Mouse (Mus musculus) thymus, postnatal 14 days (tissue): Measurements from ENCODE around the gene Nme6.

Experiments used
- DNase-seq: peaks from one replicate; pipeline ENCODE4 v3.0.0; 2021

Gene Nme6

GRCm38 (mm10) chr9:109874797-109875691 is 42.5 kb downstream of the Nme6 start, which contains the start of gene Cdc25a:
Cdc25a (plus strand) TSS chr9:109875579.
- DNase-seq = peak; percentile 97

DNA sequence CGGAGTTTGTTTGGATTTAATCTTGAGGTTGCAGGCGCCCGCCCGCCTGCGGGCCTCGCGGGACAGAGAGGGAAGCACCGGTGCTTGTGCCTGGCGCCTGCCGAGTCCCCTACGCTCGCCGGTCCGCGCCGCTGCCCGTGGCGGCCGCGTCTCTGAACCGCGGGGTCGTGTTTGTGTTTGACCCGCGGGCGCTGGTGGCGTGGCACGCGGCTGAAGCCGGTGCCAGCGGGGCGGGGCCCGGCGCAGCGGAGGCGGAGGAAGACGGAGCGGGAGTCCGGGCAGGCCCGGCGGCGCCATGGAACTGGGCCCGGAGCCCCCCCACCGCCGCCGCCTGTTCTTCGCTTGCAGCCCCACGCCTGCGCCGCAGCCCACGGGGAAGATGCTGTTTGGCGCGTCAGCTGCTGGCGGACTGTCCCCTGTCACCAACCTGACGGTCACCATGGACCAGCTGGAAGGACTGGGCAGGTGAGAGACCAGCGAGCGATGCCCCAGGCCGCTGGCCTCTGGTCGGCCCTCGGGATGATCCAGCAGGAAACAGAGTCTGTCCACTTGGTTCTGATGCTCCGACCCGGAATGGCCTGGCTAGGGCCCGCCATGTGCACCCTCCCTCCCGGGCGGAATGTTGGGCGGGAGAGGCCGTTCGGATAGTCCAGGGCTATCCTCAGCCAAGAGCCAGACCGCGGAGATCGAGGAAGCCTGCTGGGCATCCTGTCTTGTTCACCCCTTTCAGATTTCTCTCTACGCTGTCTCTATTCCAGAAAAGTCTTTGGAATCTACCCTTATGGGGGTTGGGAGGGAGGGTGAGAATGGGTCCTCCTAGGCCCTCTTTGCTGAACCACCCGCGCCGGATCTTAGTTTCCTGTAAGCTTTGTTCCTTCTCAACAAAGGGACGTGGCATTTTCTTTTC is 43.4 kb downstream of the Nme6 start:
- DNase-seq = peak; percentile 71

GRCm38 (mm10) chr9:109876756-109877155 is 44.2 kb downstream of the Nme6 start:
- DNase-seq = no peak

DNA sequence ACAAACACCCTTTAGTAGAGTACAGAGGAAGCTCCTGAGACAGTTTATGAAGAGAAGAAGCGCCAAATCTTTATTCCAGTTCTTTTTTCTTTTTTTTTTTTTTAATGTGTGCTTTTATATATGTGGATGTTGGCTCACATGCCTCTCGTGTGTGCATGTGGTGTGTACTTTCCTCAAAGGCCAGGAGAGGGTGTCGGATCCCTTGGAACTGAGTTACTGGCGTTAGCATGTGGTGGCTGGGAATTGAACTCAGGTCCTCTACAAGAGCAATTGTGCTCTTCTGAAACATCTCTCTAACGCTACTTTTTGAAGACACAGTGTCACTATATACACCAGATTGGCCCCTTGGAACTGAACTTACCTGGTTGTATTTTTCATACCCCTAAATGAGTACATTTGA is 45.1 kb downstream of the Nme6 start:
- no peak for DNase-seq

DNA sequence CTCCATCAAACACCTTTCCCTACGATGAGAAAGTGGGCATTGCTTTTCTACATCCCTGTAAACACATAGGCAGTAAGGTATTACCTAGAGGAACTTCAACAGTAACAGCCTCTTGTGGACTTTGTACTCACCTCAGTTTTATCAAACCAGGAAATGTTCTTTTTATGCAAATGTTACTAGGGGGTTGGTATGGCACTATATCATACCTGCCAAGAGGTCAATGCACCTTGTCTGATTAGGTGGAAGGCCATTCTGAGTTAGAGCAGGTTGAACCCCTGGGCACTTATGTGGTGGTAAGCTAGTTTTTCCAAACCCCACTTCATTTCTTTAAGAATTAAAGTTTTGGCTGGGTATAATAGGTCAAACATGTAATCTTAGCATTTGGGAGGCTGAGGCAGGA is 46.8 kb downstream of the Nme6 start:
- no peak for DNase-seq

- no peak for DNase-seq
Measured at GRCm38 (mm10) chr9:109886259-109886658, 53.7 kb downstream of the Nme6 start.

GRCm38 (mm10) chr9:109887321-109887720 is 54.8 kb downstream of the Nme6 start:
- no peak for DNase-seq

DNA sequence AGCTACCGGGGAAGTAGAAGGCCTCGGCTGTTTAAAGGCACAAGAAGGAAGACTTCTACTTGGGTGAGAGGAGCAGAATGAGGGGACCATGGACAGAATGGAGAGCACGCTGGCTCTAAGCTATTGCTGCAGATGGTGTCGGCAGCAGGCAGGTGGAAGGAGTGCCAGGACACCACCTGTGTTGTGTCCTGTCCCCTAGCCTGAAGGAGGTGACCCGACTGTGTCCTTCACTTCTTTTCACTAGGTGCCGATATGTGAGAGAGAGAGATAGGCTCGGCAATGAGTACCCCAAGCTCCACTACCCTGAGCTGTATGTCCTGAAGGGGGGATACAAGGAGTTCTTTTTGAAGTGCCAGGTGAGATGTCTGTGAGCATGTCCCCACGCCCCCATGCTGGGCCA is 59.0 kb downstream of the Nme6 start:
- DNase-seq = no peak
